Mouse (Mus musculus): ENCODE measurements around the gene Polr2e.

The Polr2e gene

DNA sequence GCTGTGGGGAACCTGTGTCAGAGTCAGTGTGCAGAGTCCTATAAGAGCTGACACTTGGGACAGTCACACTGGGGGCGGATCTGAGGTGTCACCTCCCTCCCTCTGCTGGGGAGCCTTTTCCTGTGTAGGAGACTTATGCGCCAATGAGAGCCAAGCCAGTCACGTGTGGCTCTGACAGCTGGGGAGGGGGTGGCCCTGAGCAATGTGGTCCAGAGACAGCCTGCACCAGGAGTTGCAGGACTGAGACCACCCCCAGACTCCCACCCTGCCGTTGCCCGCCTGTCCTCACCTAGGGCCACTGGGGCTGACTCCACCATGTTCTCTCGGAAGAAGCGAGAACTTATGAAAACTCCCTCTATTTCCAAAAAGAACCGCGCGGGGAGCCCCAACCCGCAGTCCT lies 23.1 kb downstream of the Polr2e start, which contains the start of gene Arhgap45:
Gene Arhgap45, plus strand, starts transcription at position 143 of the 400 bp plus-strand sequence.
- peak in 1 of 2 experiments; percentile 60 for DNase-seq (ENCODE audit: low spot score in 2 of 2)

- no peak for DNase-seq (ENCODE audit: low spot score in 2 of 2)
Measured at GRCm38 (mm10) chr10:80015583-80015982, 24.0 kb downstream of the Polr2e start.

DNA sequence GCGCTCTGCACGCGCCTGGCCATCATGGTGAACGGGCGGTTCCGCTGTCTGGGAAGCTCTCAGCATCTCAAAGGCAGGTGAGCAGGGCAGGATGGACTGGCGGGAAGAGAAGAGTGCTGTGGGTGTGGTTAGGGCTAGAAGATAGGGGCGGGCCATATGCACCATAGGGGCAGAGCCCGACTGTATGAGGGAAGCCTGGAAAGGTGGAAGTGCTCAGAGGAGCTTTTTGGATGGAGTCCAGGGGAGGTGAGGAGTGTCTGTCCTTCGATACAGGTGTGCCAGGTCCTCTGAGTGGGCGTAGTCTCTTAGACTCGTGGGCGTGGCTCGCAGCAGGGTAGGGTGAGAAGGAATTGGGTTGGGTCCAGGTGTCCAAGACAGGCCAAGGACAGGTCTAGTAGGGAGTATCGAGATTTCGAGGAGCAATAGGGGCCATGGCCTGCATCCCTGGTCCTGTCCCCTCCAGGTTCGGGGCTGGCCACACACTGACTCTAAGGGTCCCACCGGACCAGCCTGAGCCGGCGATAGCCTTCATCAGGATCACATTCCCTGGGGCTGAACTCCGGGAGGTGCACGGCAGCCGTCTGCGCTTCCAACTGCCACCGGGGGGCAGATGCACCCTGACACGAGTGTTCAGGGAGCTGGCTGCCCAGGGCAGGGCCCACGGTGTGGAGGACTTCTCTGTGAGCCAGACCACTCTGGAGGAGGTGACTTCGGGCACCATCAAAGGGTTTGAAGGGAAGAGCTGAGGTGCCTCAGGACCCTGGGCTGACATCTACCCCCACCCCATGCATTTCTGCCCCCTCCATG lies 24.9 kb downstream of the Polr2e start:
- no peak for DNase-seq (ENCODE audit: low spot score in 2 of 2)

- DNase-seq (ENCODE audit: low spot score in 2 of 2), result no peak
Measured at GRCm38 (mm10) chr10:80013609-80014008, 26.0 kb downstream of the Polr2e start.

DNA sequence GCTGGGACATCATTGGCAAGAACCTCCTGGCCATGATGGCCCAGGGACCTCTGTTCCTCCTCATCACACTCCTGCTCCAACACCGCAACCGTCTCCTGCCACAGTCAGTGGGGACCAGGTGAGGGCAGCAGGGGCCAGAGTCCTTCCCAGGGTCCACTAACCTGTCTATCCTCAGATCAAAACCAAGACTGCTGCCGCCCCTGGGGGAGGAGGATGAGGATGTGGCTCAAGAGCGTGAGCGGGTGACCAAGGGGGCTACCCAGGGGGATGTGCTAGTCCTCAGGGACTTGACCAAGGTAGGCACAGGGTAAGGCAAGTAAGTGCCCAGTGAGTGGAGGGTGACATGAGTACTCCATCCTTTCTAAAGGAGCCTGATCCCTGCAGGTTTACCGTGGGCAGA lies 27.9 kb downstream of the Polr2e start:
- DNase-seq (ENCODE audit: low spot score in 2 of 2), result no peak

- no peak for DNase-seq (ENCODE audit: low spot score in 2 of 2)
Measured at GRCm38 (mm10) chr10:80004233-80004705, 35.3 kb downstream of the Polr2e start.

DNA sequence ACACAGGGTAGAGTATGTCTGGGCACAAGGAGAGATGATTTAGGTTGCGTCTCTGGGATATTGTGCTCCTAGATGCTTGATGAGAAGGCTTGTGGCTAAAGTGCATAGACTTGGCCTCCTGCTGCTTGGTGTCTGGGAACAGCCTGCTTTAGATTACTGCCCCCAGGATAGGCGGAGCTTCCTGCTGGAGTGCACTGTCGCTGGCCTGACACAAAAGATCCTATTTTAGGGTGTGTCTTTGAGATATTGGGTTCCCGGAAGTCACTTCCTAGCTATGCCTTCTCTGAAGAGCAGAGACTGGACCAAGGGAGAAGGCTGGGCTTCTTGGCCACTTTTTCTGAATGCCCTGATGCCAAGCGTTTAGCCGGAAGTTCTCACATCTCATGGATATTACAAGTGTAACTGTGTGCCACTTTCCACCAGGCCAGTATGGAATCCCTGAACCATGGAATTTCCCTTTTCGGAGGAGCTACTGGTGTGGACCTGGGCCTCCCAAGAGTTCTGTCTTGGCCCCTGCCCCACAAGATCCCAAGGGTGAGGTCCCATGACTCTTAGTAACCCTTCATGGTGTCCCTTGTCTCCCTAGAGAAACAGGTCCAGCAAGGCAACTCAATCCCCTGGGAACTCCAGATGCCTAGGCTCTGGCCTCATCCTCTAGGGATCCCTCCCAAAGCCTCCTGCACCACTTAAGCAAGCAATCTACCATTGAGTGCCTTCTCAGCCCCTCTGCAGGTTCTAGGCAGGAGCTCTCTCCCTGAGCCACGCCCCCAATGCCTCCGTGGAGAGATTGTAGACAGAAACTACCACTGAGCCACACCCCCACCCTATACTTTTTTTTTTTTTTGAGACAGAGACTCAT lies 36.0 kb downstream of the Polr2e start:
- DNase-seq (ENCODE audit: low spot score in 2 of 2), result no peak

DNA sequence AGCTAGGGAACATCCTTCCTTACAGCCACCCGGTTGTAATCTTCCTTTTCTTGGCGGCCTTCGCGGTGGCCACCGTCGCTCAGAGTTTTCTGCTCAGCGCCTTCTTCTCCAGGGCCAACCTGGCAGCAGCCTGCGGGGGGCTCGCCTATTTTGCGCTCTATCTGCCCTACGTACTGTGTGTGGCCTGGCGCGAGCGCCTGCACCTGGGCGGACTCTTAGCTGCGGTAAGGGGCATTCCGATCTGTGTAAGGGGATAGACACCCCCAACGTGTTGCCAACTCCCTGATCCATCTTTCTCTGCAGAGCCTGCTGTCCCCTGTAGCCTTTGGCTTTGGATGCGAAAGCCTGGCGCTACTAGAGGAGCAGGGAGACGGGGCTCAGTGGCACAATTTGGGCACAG lies 36.8 kb downstream of the Polr2e start:
- DNase-seq (ENCODE audit: low spot score in 2 of 2), result no peak

DNA sequence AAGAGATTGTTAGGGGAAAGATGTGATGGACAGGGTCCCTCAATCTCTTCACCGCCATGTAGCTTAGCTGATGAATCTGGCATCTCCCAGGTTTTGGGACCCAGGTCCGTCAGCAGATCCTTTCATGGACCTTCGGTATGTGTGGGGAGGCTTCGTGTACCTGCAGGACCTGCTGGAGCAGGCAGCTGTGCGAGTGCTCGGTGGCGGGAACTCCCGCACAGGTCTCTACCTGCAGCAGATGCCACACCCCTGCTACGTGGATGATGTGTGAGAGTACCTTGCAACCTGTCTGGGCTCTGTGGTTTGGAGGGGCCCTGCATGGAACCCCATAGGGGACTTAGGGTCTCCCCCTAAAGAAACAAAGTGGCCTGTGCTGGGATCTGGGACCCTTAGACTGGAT lies 37.6 kb downstream of the Polr2e start:
- no peak for DNase-seq (ENCODE audit: low spot score in 2 of 2)

- no peak for DNase-seq (ENCODE audit: low spot score in 2 of 2)
Measured at GRCm38 (mm10) chr10:79997819-79998218, 41.8 kb downstream of the Polr2e start.

GRCm38 (mm10) chr10:79997034-79997760 lies 42.4 kb downstream of the Polr2e start:
- DNase-seq (ENCODE audit: low spot score in 2 of 2), result peak; percentile 60 to 76

DNA sequence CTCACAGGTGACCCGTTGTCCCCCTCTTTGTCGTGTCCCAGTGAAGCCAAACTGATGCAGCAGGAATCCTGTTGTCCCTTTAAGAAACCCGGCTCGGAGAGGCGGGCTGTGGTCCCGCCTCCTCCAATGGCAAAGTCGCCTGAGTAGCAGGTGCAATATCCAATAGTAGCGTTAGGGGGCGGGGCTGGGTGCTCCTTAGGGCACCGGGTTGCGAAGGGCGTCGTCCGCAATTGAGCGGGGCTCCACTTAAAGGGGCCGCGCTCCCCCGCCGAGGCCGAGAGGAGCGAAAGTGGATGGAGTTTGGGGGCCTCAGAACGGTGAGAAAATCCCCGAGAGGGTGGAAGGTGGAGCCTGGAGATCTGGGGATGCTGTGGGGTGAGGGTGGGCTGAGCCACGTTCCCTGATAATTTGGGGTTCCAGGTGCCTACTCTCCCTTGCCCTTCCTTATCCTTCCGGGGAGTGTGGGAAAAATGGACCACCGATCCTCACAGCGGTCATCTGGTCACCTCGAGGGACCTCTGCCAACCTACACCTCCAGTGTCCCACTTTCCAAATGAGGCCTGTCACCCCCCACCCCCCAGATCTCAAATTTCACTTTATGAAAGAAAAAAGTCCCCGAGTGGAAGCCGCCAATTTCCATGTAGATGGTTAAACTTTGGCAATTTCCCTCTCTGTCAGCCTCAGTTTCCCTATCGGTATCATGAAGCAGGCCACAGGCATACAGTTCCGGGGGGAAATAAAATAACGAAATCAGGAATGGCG lies 43.1 kb downstream of the Polr2e start, which contains the start of gene Abca7:
Gene Abca7, plus strand, starts transcription at position 223 of the 762 bp plus-strand sequence.
- peak; percentile 88 to 94 for DNase-seq (ENCODE audit: low spot score in 2 of 2)

DNA sequence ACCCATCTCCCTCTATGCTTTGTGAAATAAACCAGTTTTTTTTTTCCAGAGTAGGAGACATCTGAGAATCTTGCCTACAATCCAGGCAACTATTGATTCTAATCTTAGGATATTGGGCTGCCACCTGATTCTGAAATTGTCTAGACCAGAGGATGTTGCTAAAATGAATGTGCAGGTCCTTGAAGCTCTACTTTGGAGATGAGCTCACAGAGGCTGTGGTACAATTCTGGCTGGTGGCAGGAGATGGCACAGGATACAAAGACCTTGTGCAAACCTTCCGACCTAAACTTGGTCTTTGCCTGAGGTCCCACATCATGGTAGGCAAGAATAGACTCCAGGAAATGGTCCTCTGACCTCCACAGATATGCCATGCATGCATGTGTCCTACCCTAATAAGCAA lies 44.0 kb downstream of the Polr2e start:
- DNase-seq (ENCODE audit: low spot score in 2 of 2), result no peak

GRCm38 (mm10) chr10:79994397-79995115 lies 45.0 kb downstream of the Polr2e start:
- DNase-seq (ENCODE audit: low spot score in 2 of 2), result no peak

DNA sequence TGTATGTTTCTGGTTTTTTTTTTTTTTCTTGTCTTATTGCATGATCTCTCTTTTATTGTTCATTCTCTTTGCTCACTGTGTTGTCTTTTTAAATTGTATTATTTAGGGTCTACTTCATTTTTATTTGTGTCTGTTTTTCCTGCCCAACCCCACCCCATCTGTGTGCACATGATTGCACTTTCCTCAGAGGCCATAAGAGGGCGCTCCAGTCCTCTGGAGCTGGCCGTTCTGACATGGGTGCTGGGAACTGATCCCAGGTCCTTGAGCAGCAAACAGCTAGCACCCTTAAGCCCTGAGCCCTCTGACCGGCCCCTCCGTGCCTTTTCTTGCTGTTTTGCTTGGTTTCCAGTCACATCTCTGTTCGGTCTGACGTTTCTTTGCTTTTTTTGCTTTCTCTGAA lies 48.0 kb downstream of the Polr2e start:
- DNase-seq (ENCODE audit: low spot score in 2 of 2), result no peak

GRCm38 (mm10) chr10:79991099-79991498 lies 48.5 kb downstream of the Polr2e start:
- DNase-seq (ENCODE audit: low spot score in 2 of 2), result no peak

DNA sequence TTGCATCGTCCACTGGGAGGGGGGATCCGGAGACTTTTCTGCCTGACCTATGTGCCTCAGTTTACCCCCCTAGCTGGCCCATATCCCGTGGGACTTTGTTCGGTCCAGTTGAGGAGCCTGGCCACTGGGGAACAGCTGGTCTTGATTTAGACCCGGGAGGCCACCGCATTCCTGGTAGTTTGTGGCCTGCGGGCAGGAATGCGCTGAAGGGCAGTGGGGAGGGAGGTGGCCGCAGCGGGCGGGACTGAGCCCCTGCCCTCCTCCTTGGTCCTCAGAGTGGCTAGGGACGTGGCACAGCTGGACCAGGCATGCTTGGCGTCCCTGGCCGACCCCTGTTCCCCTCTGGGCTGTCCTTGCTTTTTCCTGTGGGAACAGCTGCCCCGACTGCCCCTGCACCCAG lies 49.7 kb downstream of the Polr2e start:
- DNase-seq (ENCODE audit: low spot score in 2 of 2), result no peak

- DNase-seq (ENCODE audit: low spot score in 2 of 2), result no peak
Measured at GRCm38 (mm10) chr10:79989272-79989786, 50.3 kb downstream of the Polr2e start.

DNA sequence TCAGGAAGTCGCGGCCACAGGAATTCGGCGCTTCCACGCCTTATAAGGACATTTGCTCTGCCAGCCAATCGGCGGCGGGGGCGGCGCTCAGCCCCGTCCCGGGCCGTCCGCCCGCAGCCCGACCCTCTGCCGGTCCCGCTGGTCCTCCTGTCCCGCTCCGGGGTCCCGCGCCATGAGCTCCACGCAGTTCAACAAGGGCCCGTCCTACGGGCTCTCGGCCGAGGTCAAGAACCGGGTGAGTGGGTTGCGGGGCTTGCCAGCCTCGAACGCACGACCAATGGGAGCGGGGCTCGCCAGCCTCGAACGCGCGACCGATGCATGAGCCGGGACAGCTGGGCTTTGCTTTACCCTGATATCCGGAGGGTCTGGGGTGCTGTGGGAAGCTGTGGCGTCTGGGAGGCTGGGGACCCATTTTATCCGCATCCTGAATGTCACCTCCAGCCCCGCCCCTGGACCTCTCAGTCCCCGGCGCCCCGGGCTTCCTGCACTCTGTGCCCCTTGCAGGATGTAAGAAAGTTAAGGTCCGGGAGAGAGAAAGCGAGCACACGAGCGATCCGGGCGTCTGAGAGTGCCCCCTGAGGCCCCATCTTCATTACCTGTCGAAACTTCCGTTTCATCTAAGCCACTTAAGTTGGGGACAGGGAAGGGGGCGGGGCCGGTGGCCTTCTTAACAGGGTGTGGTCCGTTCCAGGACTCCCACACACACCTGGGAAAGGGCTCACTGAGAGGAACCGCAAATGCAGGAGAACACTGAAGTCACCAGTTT lies 50.9 kb downstream of the Polr2e start, which contains the start of gene Cnn2:
Gene Cnn2, plus strand, starts transcription at position 79 of the 766 bp plus-strand sequence.
- no peak for DNase-seq (ENCODE audit: low spot score in 2 of 2)

Measured in frontal cortex, postnatal 10 days (tissue).